ENCODE assay signal across 8 mouse cellular contexts in genomic region chr10:10321119-10321781, GRCm38 (mm10).
DNase-seq lines count a peak whose midpoint lies in the region; ATAC-seq lines count a peak whose summit lies in the region.

No protein-coding gene starts in this region.

- ATAC-seq in hindbrain, embryonic 16.5 days: peak; percentile 96
- ATAC-seq in erythroid progenitor cell, adult 5-6 weeks (replicated peaks; ENCODE audit: low FRiP score, poor library complexity, severe bottlenecking): no peak

- H3K36me3 ChIP-seq in hindbrain, embryonic 16.5 days (ENCODE audit: control insufficient read depth, insufficient read depth, low read length): no peaks in the 10 kb centered on the region

- DNase-seq in WW6 (ENCODE audit: low read depth, low spot score): peak; percentile 34
- DNase-seq in cerebellum, postnatal 25 days: peak; percentile 73 to 81
- peak; percentile 80 for DNase-seq in gastrocnemius, adult 18-20 months (ENCODE audit: low spot score)
- peak; percentile 65 to 79 for DNase-seq in left cerebral cortex, adult 18-20 months (ENCODE audit: low spot score in 2 of 2)
- peak; percentile 63 for DNase-seq in lung, postnatal 4 days
- peak; percentile 91 for DNase-seq in retina, postnatal 1 day

- no peaks in the 10 kb centered on the region for H3K9me3 ChIP-seq in hindbrain, embryonic 16.5 days (ENCODE audit: control insufficient read depth, low read length)

- peak overlapping the region; percentile 70 for H3K4me2 ChIP-seq in hindbrain, embryonic 16.5 days (ENCODE audit: low read length)

- no peaks in the 10 kb centered on the region for H3K27me3 ChIP-seq in hindbrain, embryonic 16.5 days (replicated peaks; ENCODE audit: control insufficient read depth, insufficient read depth, low read length)

- H3K4me1 ChIP-seq in hindbrain, embryonic 16.5 days (ENCODE audit: control insufficient read depth, insufficient read depth, low read depth, low read length): peaks cover 5% of the 10 kb centered on the region

- H3K27ac ChIP-seq in hindbrain, embryonic 16.5 days (ENCODE audit: low read depth, low read length): no peak overlapping the region

- 11% methylated on average over 20 of the region's 20 CpGs for WGBS in hindbrain, embryonic 16.5 days

- H3K9ac ChIP-seq in hindbrain, embryonic 16.5 days (ENCODE audit: low read depth, low read length): peak overlapping the region; percentile 53; the same call in 1 of the 2 replicates

- peak overlapping the region; percentile 38 for H3K4me3 ChIP-seq in hindbrain, embryonic 16.5 days (ENCODE audit: low read length)

Comparison
In these comparisons a context has a peak if more than half of its experiments do, and no peak if none do; other contexts are left out.
1. DNase-seq: peak in every context shown above with its lines; median percentile 91 in retina, postnatal 1 day; 80 in gastrocnemius, adult 18-20 months; 77 in cerebellum, postnatal 25 days; 72 in left cerebral cortex, adult 18-20 months; 63 in lung, postnatal 4 days; 34 in WW6.